Comparison of ENCODE assay signal across 26 mouse cellular contexts in genomic region chr19:43905136-43905535, GRCm38 (mm10). TPM values are rescaled to one million over a fixed set of nuclear protein-coding genes. Genes with fewer than 3 reads are reported as not detected.
DNase-seq lines count a peak whose midpoint lies in the region; ATAC-seq and TF ChIP-seq lines count a peak whose summit lies in the region.
"Had no signal": no experiment of that assay in that cellular context is flagged by ENCODE, and none has a peak within 500 bp of the region (broad histone marks: within the 10 kb centered on the region; RNA-seq: fewer than 3 reads in every experiment).

No protein-coding gene starts in this region.

- ATAC-seq in hindbrain, embryonic 13.5 days (ENCODE audit: low FRiP score): no peak
- ATAC-seq in midbrain, postnatal 0 days (ENCODE audit: low FRiP score): no peak
- no peak for ATAC-seq in midbrain, embryonic 16.5 days
- ATAC-seq: activated CD4-positive, CD25-positive, alpha-beta regulatory T cell, adult 4 months; liver, embryonic 12.5 days had no signal

- 0 out of 2 replicates have a peak, but pooled peaks cover 3% of the 10 kb centered on the region for H3K27me3 ChIP-seq in hindbrain, embryonic 10.5 days (ENCODE audit: insufficient read depth, poor library complexity, severe bottlenecking)
- H3K27me3 ChIP-seq in hindbrain, embryonic 13.5 days: no peaks in the 10 kb centered on the region
- no peaks in the 10 kb centered on the region for H3K27me3 ChIP-seq in midbrain, postnatal 0 days (ENCODE audit: insufficient read depth, low read length)
- H3K27me3 ChIP-seq in midbrain, embryonic 16.5 days (ENCODE audit: control insufficient read depth, insufficient read depth, low read depth, low read length): no peaks in the 10 kb centered on the region
- H3K27me3 ChIP-seq: embryonic facial prominence, embryonic 12.5 days; heart, embryonic 15.5 days; hindbrain, embryonic 15.5 days; intestine, embryonic 15.5 days; liver, embryonic 12.5 days; midbrain, embryonic 12.5 days had no signal

- peak; percentile 40 for DNase-seq in hindbrain, embryonic 10.5 days (ENCODE audit: low spot score)
- DNase-seq in midbrain, postnatal 0 days (ENCODE audit: low spot score): peak; percentile 19
- peak; percentile 54 for DNase-seq in retina, embryonic 14.5 days (ENCODE audit: low spot score)
- no peak for DNase-seq in cerebellum, postnatal 25 days
- DNase-seq: adrenal gland, adult 8-10 months; B cell, adult 2 months; cerebellum, adult 11 months; cerebellum, adult 9-10 months; gastrocnemius, postnatal 14 days; heart, adult 11 months; kidney, adult 2 months; kidney, postnatal 36 days; liver, postnatal 0 days; lung, postnatal 36 days had no signal

- no peak overlapping the region for H3K9ac ChIP-seq in hindbrain, embryonic 13.5 days
- H3K9ac ChIP-seq in midbrain, postnatal 0 days (replicated peaks; ENCODE audit: low read length, poor library complexity, severe bottlenecking): no peak overlapping the region
- no peak overlapping the region for H3K9ac ChIP-seq in midbrain, embryonic 16.5 days (ENCODE audit: low read depth, low read length)
- H3K9ac ChIP-seq: embryonic facial prominence, embryonic 12.5 days; heart, embryonic 15.5 days; hindbrain, embryonic 15.5 days; intestine, embryonic 15.5 days; liver, embryonic 12.5 days; liver, postnatal 0 days; midbrain, embryonic 12.5 days had no signal

- peaks cover 17% of the 10 kb centered on the region for H3K4me1 ChIP-seq in hindbrain, embryonic 10.5 days (replicated peaks)
- H3K4me1 ChIP-seq in hindbrain, embryonic 13.5 days (replicated peaks): no peaks in the 10 kb centered on the region
- no peaks in the 10 kb centered on the region for H3K4me1 ChIP-seq in midbrain, postnatal 0 days (ENCODE audit: insufficient read depth, low read length)
- no peaks in the 10 kb centered on the region for H3K4me1 ChIP-seq in midbrain, embryonic 16.5 days (ENCODE audit: control insufficient read depth, insufficient read depth, low read length)
- H3K4me1 ChIP-seq: embryonic facial prominence, embryonic 12.5 days; heart, embryonic 10.5 days; heart, embryonic 15.5 days; hindbrain, embryonic 15.5 days; liver, embryonic 12.5 days had no signal

- peaks cover 14% of the 10 kb centered on the region for H3K36me3 ChIP-seq in hindbrain, embryonic 10.5 days
- H3K36me3 ChIP-seq in hindbrain, embryonic 13.5 days: peaks cover 41% of the 10 kb centered on the region
- peaks cover 26% of the 10 kb centered on the region for H3K36me3 ChIP-seq in midbrain, postnatal 0 days (ENCODE audit: insufficient read depth, low read length)
- H3K36me3 ChIP-seq in midbrain, embryonic 16.5 days (ENCODE audit: control insufficient read depth, insufficient read depth, low read length): peaks cover 10% of the 10 kb centered on the region

- WGBS in hindbrain, embryonic 10.5 days: 25% methylated on average over 8 of the region's 8 CpGs
- 21% methylated on average over 8 of the region's 8 CpGs for WGBS in hindbrain, embryonic 13.5 days
- 26% methylated on average over 8 of the region's 8 CpGs for WGBS in midbrain, postnatal 0 days
- WGBS in midbrain, embryonic 16.5 days: 24% methylated on average over 8 of the region's 8 CpGs

- no peaks in the 10 kb centered on the region for H3K9me3 ChIP-seq in hindbrain, embryonic 10.5 days
- H3K9me3 ChIP-seq in hindbrain, embryonic 13.5 days: no peaks in the 10 kb centered on the region
- no peaks in the 10 kb centered on the region for H3K9me3 ChIP-seq in midbrain, postnatal 0 days (ENCODE audit: low read length)
- H3K9me3 ChIP-seq in midbrain, embryonic 16.5 days (replicated peaks; ENCODE audit: control insufficient read depth, low read length, poor library complexity, severe bottlenecking): no peaks in the 10 kb centered on the region
- H3K9me3 ChIP-seq: embryonic facial prominence, embryonic 12.5 days; heart, embryonic 10.5 days; heart, embryonic 15.5 days; hindbrain, embryonic 15.5 days; intestine, embryonic 15.5 days; liver, embryonic 12.5 days; midbrain, embryonic 12.5 days had no signal

- no peak overlapping the region for H3K4me3 ChIP-seq in hindbrain, embryonic 10.5 days
- no peak overlapping the region for H3K4me3 ChIP-seq in hindbrain, embryonic 13.5 days
- no peak overlapping the region for H3K4me3 ChIP-seq in midbrain, postnatal 0 days (ENCODE audit: low read depth, low read length)
- no peak overlapping the region for H3K4me3 ChIP-seq in midbrain, embryonic 16.5 days (ENCODE audit: low read depth, low read length)
- H3K4me3 ChIP-seq: embryonic facial prominence, embryonic 12.5 days; heart, embryonic 10.5 days; heart, embryonic 15.5 days; hindbrain, embryonic 15.5 days; intestine, embryonic 15.5 days; layer of hippocampus, adult 2 months; left cerebral cortex, adult 2 months; liver, embryonic 12.5 days; midbrain, embryonic 12.5 days had no signal

- peak overlapping the region; percentile 50 for H3K27ac ChIP-seq in hindbrain, embryonic 10.5 days
- H3K27ac ChIP-seq in hindbrain, embryonic 13.5 days: no peak overlapping the region
- no peak overlapping the region for H3K27ac ChIP-seq in midbrain, postnatal 0 days (ENCODE audit: low read depth, low read length)
- no peak overlapping the region for H3K27ac ChIP-seq in midbrain, embryonic 16.5 days (ENCODE audit: low read length)
- H3K27ac ChIP-seq: embryonic facial prominence, embryonic 12.5 days; heart, embryonic 10.5 days; heart, embryonic 15.5 days; hindbrain, embryonic 15.5 days; intestine, embryonic 15.5 days; layer of hippocampus, adult 2 months; left cerebral cortex, adult 2 months; liver, embryonic 12.5 days; midbrain, embryonic 12.5 days had no signal

- TF ChIP-seq CTCF in midbrain, postnatal 0 days (IDR thresholded peaks at IDR 0.05): no peak

- H3K4me2 ChIP-seq in hindbrain, embryonic 13.5 days: no peak overlapping the region
- no peak overlapping the region for H3K4me2 ChIP-seq in midbrain, postnatal 0 days (ENCODE audit: low read depth, low read length, poor library complexity, severe bottlenecking)
- H3K4me2 ChIP-seq in midbrain, embryonic 16.5 days (ENCODE audit: low read length): no peak overlapping the region
- H3K4me2 ChIP-seq: embryonic facial prominence, embryonic 12.5 days; heart, embryonic 15.5 days; hindbrain, embryonic 15.5 days; intestine, embryonic 15.5 days; liver, embryonic 12.5 days; midbrain, embryonic 12.5 days had no signal

RNA-seq across cellular contexts. Expression of gene Dnmbp, which starts 34.9 kb away (rescaled TPM):
- polyA plus RNA-seq in hindbrain, embryonic 10.5 days (2016; fragmentation: Nextera tagmentation; extraction: Ambion mirVana): 16.2 and 16.4 TPM in 2 replicates
- polyA plus RNA-seq in hindbrain, embryonic 13.5 days (2015; fragmentation: Nextera tagmentation; extraction: Ambion mirVana): 9.2 and 10.8 TPM in 2 replicates
- total RNA-seq in midbrain, postnatal 0 days (2014; rRNA removed): 11.7 and 15.7 TPM in 2 replicates
- 5.6 and 5.9 TPM in 2 replicates for polyA plus RNA-seq in midbrain, postnatal 0 days (2015; fragmentation: Nextera tagmentation; extraction: Ambion mirVana)
- polyA plus RNA-seq in midbrain, embryonic 16.5 days (2015; fragmentation: Nextera tagmentation; extraction: Ambion mirVana): 7.4 and 8.2 TPM in 2 replicates

Comparison
In these comparisons a context has a peak if more than half of its experiments do, and no peak if none do; other contexts are left out.
1. DNase-seq: peak in hindbrain, embryonic 10.5 days (single experiment), midbrain, postnatal 0 days (single experiment) and retina, embryonic 14.5 days (single experiment); none in cerebellum, postnatal 25 days (0 of 2).